Mouse (Mus musculus) cortical plate, adult 2 months (tissue): ENCODE measurements around the gene Meis2. TPM values are rescaled to one million over a fixed set of nuclear protein-coding genes. Genes with fewer than 3 reads are reported as not detected.

ENCODE experiments used
- H3K27ac ChIP-seq: fragments of 200-500 bp; 2 replicates; pipeline ENCODE4 v1.5.1; 2012; ENCODE audit warnings: low read length, control low read depth, inconsistent platforms; ENCODE audit not compliant: insufficient read depth
- H3K4me1 ChIP-seq: fragments of 200-500 bp; 2 replicates; pipeline ENCODE4 v1.6.1; 2011; ENCODE audit warnings: low read length; ENCODE audit not compliant: control insufficient read depth, insufficient read depth
- H3K4me3 ChIP-seq: fragments of 200-500 bp; 2 replicates; pipeline ENCODE4 v1.5.1; 2011; ENCODE audit warnings: mild to moderate bottlenecking, low read length, control low read depth; ENCODE audit not compliant: insufficient read depth
- CTCF ChIP-seq: fragments of 200-500 bp; IDR thresholded peaks from 2 replicates; pipeline ENCODE4 v1.5.1; 2011; ENCODE audit warnings: mild to moderate bottlenecking, control low read depth, low read length; ENCODE audit not compliant: insufficient read depth; ENCODE audit errors: extremely low read depth
- POLR2A ChIP-seq: fragments of 200-500 bp; IDR thresholded peaks from 2 replicates; pipeline ENCODE4 v1.6.1; 2011; ENCODE audit warnings: mild to moderate bottlenecking, low read length, control low read depth; ENCODE audit not compliant: insufficient read depth; ENCODE audit errors: extremely low read depth
- polyA plus RNA-seq: library from polyadenylated mRNA; depleted of rRNA; stranded (reverse); fragments of >200 nt; gene quantifications from 2 replicates; pipeline ENCODE4 v1.2.3, GENCODE M21; 2012

Meis2 gene
- polyA plus RNA-seq, 1 experiment = 86.1 TPM

- H3K27ac ChIP-seq = no peak overlapping the region
- peaks cover 1% of the 10 kb centered on the region for H3K4me1 ChIP-seq
- TF ChIP-seq CTCF (no peak), POLR2A (no peak)
- H3K4me3 ChIP-seq = no peak overlapping the region
Measured at GRCm38 (mm10) chr2:116010061-116010460, 55.6 kb downstream of the Meis2 start.

DNA sequence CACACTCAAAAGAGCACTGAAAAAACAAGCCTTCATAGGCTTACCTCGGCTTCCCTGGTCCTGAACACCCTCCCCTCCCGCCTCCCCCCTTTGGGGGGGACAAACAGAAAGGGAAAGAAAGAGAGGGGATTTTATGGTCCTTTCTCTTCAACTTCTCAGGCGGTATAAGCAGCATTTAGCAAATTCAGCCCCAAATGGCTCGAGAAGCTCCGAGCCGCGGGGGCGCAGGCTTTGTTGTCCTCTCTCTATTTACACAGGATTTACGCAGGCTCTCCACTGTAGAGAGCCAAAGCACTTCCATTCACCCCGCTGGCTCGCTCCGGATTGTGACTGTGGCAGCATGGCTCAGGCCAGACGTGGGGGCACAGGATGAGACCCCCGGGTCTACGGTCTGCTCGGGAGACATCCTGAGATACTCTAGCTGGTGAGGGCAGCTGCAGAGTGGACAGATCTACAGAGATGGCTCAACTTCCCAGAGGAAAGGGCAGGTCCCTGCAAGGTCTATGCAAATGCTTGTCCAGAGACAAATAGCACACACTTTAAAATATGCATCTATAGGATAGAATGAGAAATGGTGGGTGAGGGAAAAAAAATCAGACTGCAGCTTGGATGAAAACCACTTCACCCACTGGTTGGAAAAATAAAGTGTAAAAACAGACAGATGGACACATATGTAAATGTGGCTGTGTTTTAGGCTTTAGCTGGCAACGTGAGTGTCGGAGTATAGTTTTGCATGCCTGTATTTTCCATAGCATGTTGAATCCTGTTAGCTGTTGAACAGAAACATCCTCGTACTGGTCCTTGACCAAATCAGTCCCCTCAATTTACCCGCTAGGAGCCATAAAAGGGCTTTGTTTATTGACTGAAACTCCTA, 56.3 kb downstream of the Meis2 start:
- Histone ChIP-seq H3K4me1 (peaks cover 1% of the 10 kb centered on the region), H3K4me3 (no peak overlapping the region; the same call in 1 of the 2 replicates), H3K27ac (no peak overlapping the region)
- no peak for TF ChIP-seq CTCF
- TF ChIP-seq POLR2A = no peak

DNA sequence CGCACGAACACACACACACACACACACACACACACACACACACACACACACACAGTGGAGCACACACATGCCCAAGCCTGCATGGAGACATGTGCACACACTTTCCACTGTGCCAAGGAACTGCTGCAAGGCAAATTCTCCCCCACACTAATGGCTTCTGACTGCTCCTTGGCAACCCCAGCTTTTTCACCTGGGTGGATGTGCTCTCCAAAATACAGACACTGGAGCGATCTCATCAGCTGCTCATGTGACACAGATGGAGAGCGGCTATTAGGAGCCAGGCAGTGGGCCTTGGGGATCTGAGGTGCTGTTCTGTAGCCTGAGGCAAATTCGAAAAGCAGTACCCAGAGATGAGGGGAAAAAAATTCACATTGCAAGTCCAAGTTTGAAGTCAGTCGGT, 63.3 kb downstream of the Meis2 start:
- no peak overlapping the region for H3K27ac ChIP-seq
- H3K4me3 ChIP-seq = no peak overlapping the region
- TF ChIP-seq POLR2A (no peak), CTCF (no peak)
- no peaks in the 10 kb centered on the region for H3K4me1 ChIP-seq

DNA sequence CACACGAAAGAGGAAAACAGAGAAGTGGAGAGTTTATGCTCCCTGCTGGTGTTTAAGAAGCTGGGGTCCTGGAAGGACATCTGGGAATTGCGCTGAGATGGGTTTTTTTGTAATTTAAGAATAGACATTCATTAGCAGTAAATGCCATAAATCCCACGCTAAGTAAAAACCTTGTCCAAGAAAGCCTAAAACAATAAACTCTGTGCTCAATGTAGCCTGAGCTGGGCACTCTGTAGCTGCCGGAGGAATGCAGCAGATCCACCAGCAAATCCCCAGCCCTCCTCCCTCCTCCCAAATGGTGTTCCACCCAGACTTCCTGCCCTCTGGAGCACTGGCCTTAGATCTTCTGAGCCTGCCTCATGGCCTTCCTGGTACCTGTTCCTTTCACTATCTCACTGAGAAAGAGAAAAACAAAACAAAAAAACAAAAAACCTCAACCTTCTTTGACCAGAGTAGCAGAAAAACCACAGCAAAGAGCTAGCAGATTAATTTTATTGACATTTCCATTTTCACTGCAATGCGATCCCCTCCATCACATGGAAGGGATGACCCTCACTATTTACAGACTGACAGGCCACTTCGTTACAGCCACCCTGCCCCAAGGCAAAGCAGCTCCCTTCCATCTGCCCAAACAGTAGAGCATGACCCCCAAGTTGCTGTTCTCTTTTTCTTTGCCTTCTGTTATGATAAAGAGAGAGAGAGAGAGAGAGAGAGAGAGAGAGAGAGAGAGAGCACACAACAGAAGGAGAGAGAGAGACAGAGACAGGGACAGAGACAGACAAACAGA, 64.1 kb downstream of the Meis2 start:
- TF ChIP-seq CTCF = no peak
- no peak for TF ChIP-seq POLR2A
- H3K27ac ChIP-seq = no peak overlapping the region
- H3K4me3 ChIP-seq = no peak overlapping the region

GRCm38 (mm10) chr2:116000514-116000913, 65.1 kb downstream of the Meis2 start:
- H3K27ac ChIP-seq = no peak overlapping the region
- H3K4me3 ChIP-seq = no peak overlapping the region
- TF ChIP-seq CTCF (no peak), POLR2A (no peak)
- no peaks in the 10 kb centered on the region for H3K4me1 ChIP-seq

More for the DNA sequence above, 64.1 kb downstream of the Meis2 start:
- no peaks in the 10 kb centered on the region for H3K4me1 ChIP-seq

DNA sequence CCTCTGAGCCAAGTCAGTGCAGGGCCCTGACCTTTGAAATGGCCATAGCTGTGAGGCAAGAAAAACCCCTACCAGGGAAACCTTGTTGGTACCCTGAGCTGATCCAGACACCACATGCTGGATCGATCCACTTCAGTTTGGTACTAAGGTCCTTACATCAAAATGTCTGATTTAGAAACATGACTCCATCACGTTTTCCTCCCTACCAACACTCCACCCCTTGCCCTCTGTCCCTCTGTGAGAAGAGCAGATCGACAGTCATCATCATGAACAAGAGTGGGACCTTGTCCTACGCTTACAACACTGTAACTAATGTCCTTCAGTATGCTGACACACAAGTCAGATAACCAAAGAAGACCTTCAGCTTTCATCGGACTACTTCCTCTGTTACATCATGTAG, 66.8 kb downstream of the Meis2 start:
- TF ChIP-seq CTCF (no peak), POLR2A (no peak)
- H3K4me3 ChIP-seq = no peak overlapping the region
- no peak overlapping the region for H3K27ac ChIP-seq
- H3K4me1 ChIP-seq = no peaks in the 10 kb centered on the region

- no peak overlapping the region for H3K4me3 ChIP-seq
- no peak overlapping the region for H3K27ac ChIP-seq
- TF ChIP-seq POLR2A (no peak), CTCF (no peak)
- no peaks in the 10 kb centered on the region for H3K4me1 ChIP-seq
Measured at GRCm38 (mm10) chr2:115996438-115996837, 69.2 kb downstream of the Meis2 start.

GRCm38 (mm10) chr2:115993877-115994276, 71.8 kb downstream of the Meis2 start:
- Histone ChIP-seq H3K4me3 (no peak overlapping the region), H3K27ac (no peak overlapping the region), H3K4me1 (no peaks in the 10 kb centered on the region)
- TF ChIP-seq CTCF = no peak
- no peak for TF ChIP-seq POLR2A

- Histone ChIP-seq H3K27ac (no peak overlapping the region), H3K4me3 (no peak overlapping the region), H3K4me1 (no peaks in the 10 kb centered on the region)
- TF ChIP-seq CTCF = no peak
- no peak for TF ChIP-seq POLR2A
Measured at GRCm38 (mm10) chr2:115989249-115989648, 76.4 kb downstream of the Meis2 start.
